Mouse (Mus musculus) CH12.LX (cell line): ENCODE measurements around the gene Bsg. TPM values are rescaled to one million over a fixed set of nuclear protein-coding genes. Genes with fewer than 3 reads are reported as not detected.

Experiments used
- DNase-seq: peaks from one replicate; pipeline ENCODE4 v3.0.0-alpha.2; 2013; ENCODE audit errors: extremely low read depth
- H3K27ac ChIP-seq: 2 replicates; pipeline ENCODE4 v1.5.1; 2012; ENCODE audit warnings: low read depth, mild to moderate bottlenecking, control low read depth, moderate library complexity; ENCODE audit not compliant: insufficient read depth
- H3K27me3 ChIP-seq: replicated peaks from 2 replicates; pipeline ENCODE3; 2012; ENCODE audit warnings: inconsistent platforms
- H3K36me3 ChIP-seq, 2 experiments: replicated peaks in 1 of 2; 2 replicates each; pipeline versions ENCODE3 to v1.6.1; 2012; ENCODE audit warnings: inconsistent platforms in 1 of 2, low read length in 1 of 2, mild to moderate bottlenecking in 1 of 2, mixed read lengths in 1 of 2, moderate library complexity in 1 of 2; ENCODE audit not compliant: control insufficient read depth in 1 of 2, insufficient read depth in 1 of 2
- H3K4me1 ChIP-seq, 2 experiments: 2 replicates each; pipeline ENCODE4 v1.6.1; 2012; ENCODE audit warnings: inconsistent platforms in 1 of 2, moderate library complexity in 1 of 2; ENCODE audit not compliant: insufficient read depth in 2 of 2, control insufficient read depth in 1 of 2
- H3K4me2 ChIP-seq: 2 replicates; pipeline ENCODE4 v1.6.1; 2012; ENCODE audit warnings: low read depth, mild to moderate bottlenecking, control low read depth; ENCODE audit not compliant: poor library complexity, insufficient read depth, severe bottlenecking
- H3K4me3 ChIP-seq, 3 experiments: fragments of 150-350 bp in 1 of 3; sonication (generic) in 1 of 3; replicated peaks in 1 of 3; 2 replicates each; pipeline versions ENCODE3 to v1.5.1; 2011 to 2012; ENCODE audit warnings: low read depth in 2 of 3, low read length in 2 of 3, mild to moderate bottlenecking in 2 of 3, moderate library complexity in 2 of 3, control low read depth in 1 of 3, improper control_type of control experiment in 1 of 3, inconsistent platforms in 1 of 3, mixed read lengths in 1 of 3; ENCODE audit not compliant: poor library complexity in 1 of 3
- H3K79me2 ChIP-seq: replicated peaks from 2 replicates; pipeline ENCODE4 v1.6.1; 2012; ENCODE audit warnings: mild to moderate bottlenecking, moderate library complexity; ENCODE audit not compliant: control insufficient read depth, poor library complexity, insufficient read depth, severe bottlenecking; ENCODE audit errors: extremely low read depth
- H3K9ac ChIP-seq: 2 replicates; pipeline ENCODE4 v1.6.1; 2012; ENCODE audit warnings: low read depth, mild to moderate bottlenecking, control low read depth, moderate library complexity; ENCODE audit not compliant: insufficient read depth
- H3K9me3 ChIP-seq: replicated peaks from 2 replicates; pipeline ENCODE3; 2012; ENCODE audit warnings: low read length, inconsistent platforms, mixed read lengths
- CHD2 ChIP-seq: IDR thresholded peaks from 2 replicates; pipeline ENCODE4 v1.6.1; 2011; ENCODE audit warnings: low read length, improper control_type of control experiment
- CTCF ChIP-seq, 2 experiments: IDR thresholded peaks in 1 of 2; conservative IDR thresholded peaks in 1 of 2; 2 replicates each; pipeline ENCODE4 v1.5.1; 2011 to 2012; ENCODE audit warnings: low read depth in 2 of 2, low read length in 2 of 2, improper control_type of control experiment in 1 of 2, inconsistent platforms in 1 of 2, mild to moderate bottlenecking in 1 of 2, moderate library complexity in 1 of 2
- GABPA ChIP-seq: IDR thresholded peaks from 2 replicates; pipeline ENCODE4 v1.6.1; 2012; ENCODE audit warnings: low read depth, low read length, improper control_type of control experiment, inconsistent platforms; ENCODE audit not compliant: insufficient replicate concordance
- HCFC1 ChIP-seq: IDR thresholded peaks from 2 replicates; pipeline ENCODE4 v1.6.1; 2012; ENCODE audit warnings: low read depth, mild to moderate bottlenecking, inconsistent platforms, low read length, improper control_type of control experiment
- IRF4 ChIP-seq: IDR thresholded peaks from 2 replicates; pipeline ENCODE4 v1.6.1; 2014; ENCODE audit warnings: low read depth, mild to moderate bottlenecking, inconsistent platforms, low read length, improper control_type of control experiment
- JUND ChIP-seq: conservative IDR thresholded peaks from 2 replicates; pipeline ENCODE4 v1.6.1; 2011; ENCODE audit warnings: low read depth, low read length, improper control_type of control experiment
- KAT2A ChIP-seq: IDR thresholded peaks from 2 replicates; pipeline ENCODE4 v1.6.1; 2012; ENCODE audit warnings: low read length, improper control_type of control experiment, inconsistent platforms; ENCODE audit not compliant: insufficient replicate concordance
- MEF2A ChIP-seq: IDR thresholded peaks from 2 replicates; pipeline ENCODE4 v1.6.1; 2014; ENCODE audit warnings: low read depth, mild to moderate bottlenecking, inconsistent platforms, low read length, improper control_type of control experiment, borderline replicate concordance
- NELFE ChIP-seq: IDR thresholded peaks from 2 replicates; pipeline ENCODE4 v1.6.1; 2011; ENCODE audit warnings: low read depth, low read length, improper control_type of control experiment
- POLR2AphosphoS2 ChIP-seq: IDR thresholded peaks from 2 replicates; pipeline ENCODE4 v1.6.1; 2011; ENCODE audit warnings: low read depth, low read length, improper control_type of control experiment
- RAD21 ChIP-seq: IDR thresholded peaks from 2 replicates; pipeline ENCODE4 v1.6.1; 2011; ENCODE audit warnings: low read depth, mild to moderate bottlenecking, low read length, improper control_type of control experiment, moderate library complexity
- RCOR1 ChIP-seq: conservative IDR thresholded peaks from 2 replicates; pipeline ENCODE4 v1.6.1; 2012; ENCODE audit warnings: low read depth, mild to moderate bottlenecking, inconsistent platforms, low read length, improper control_type of control experiment
- TCF12 ChIP-seq: IDR thresholded peaks from 2 replicates; pipeline ENCODE4 v1.6.1; 2014; ENCODE audit warnings: low read depth, mild to moderate bottlenecking, inconsistent platforms, low read length, improper control_type of control experiment
- UBTF ChIP-seq: IDR thresholded peaks from 2 replicates; pipeline ENCODE4 v1.6.1; 2012; ENCODE audit warnings: low read depth, mild to moderate bottlenecking, inconsistent platforms, low read length, improper control_type of control experiment, moderate library complexity
- USF2 ChIP-seq: conservative IDR thresholded peaks from 2 replicates; pipeline ENCODE4 v1.6.1; 2011; ENCODE audit warnings: low read depth, low read length, improper control_type of control experiment
- ZKSCAN1 ChIP-seq: IDR thresholded peaks from 2 replicates; pipeline ENCODE4 v1.6.1; 2012; ENCODE audit warnings: low read depth, inconsistent platforms, low read length, improper control_type of control experiment, borderline replicate concordance
- ZMIZ1 ChIP-seq: IDR thresholded peaks from 2 replicates; pipeline ENCODE4 v1.6.1; 2012; ENCODE audit warnings: low read depth, mild to moderate bottlenecking, inconsistent platforms, low read length, improper control_type of control experiment
- dilution Hi-C: fragments of 300-500 bp; cut with MboI; formaldehyde crosslinking; loops from 2 replicates; pipeline ENCODE4 v1.14.3; 2020; ENCODE audit warnings: low sequenced_read_pairs; ENCODE audit not compliant: extremely low pct_unique_long_range_greater_than_20kb, extremely low pct_ligation_motif_present
- in situ Hi-C: fragments of 300-500 bp; cut with MboI; formaldehyde crosslinking; loops from 3 replicates; pipeline ENCODE4 v1.14.3; 2019; ENCODE audit warnings: low sequenced_read_pairs, low pct_ligation_motif_present, low pct_unique_long_range_greater_than_20kb, mixed read lengths
- polyA plus RNA-seq: library from polyadenylated mRNA; unstranded; fragments of >175 nt; gene quantifications from 2 replicates; pipeline ENCODE4 v1.2.1, GENCODE M21; 2012; ENCODE audit warnings: low read depth; ENCODE audit not compliant: insufficient read length
- total RNA-seq, 2 experiments: library from RNA; depleted of rRNA; stranded (reverse); fragments of 300-350 nt in 1 of 2; fragments of >200 nt in 1 of 2; gene quantifications; 2 replicates each; pipeline ENCODE4 v1.2.3; 2012 to 2014

Bsg gene
- total and polyA plus RNA-seq, 3 experiments: 360 to 710 (median 421) TPM

DNA sequence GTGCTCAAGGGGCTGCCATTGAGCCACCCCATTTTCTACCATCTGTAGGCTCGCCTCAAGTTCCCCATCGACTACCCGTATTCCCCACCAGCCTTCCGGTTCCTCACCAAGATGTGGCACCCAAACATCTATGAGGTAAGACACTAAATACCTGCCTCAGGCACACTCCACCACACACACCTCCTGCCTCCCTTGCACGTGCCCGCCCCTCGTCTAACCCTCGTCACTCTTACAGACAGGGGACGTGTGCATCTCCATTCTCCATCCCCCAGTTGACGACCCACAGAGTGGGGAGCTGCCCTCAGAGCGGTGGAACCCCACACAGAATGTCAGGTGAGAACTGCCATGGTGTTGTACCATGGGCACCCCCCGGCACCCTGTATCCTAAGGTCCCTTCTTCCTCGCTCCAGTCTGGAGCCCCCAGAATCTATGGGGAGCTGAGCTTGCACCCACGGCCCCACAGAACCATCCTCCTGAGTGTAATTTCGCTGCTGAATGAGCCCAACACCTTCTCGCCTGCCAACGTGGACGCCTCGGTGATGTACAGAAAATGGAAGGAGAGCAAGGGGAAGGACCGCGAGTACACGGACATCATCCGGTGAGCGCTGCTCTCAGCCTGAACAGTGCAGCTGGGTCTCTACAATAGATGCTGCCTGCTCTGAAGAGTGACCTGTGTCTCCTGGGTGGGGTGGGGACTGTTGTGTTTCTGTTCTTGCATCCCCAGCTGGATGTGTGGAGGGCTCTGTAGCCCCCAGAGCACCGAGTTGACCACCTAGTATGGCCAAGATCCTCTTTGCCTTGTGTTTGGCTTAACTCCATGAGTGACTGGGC is 19.3 kb upstream of the Bsg start:
- H3K4me2 ChIP-seq: no peak overlapping the region
- in situ Hi-C loops: no loop called here
- H3K27ac ChIP-seq: no peak overlapping the region
- H3K27me3 ChIP-seq: no peaks in the 10 kb centered on the region
- peaks cover 47 to 64% of the 10 kb centered on the region in 2 experiments for H3K36me3 ChIP-seq
- no peak for DNase-seq
- no peaks in the 10 kb centered on the region for H3K9me3 ChIP-seq
- H3K79me2 ChIP-seq: peaks cover 31% of the 10 kb centered on the region
- dilution Hi-C loops: no loop called here
- H3K4me3 ChIP-seq: no peak overlapping the region
- peaks cover 24 to 44% of the 10 kb centered on the region in 2 experiments for H3K4me1 ChIP-seq
- H3K9ac ChIP-seq: 0 out of 2 replicates have a peak overlapping the region, but pooled peaks have one; percentile 97
- no peak for TF ChIP-seq UBTF
- TF ChIP-seq JUND: no peak
- TF ChIP-seq POLR2AphosphoS2: no peak
- no peak for TF ChIP-seq CHD2
- TF ChIP-seq IRF4: no peak
- no peak for TF ChIP-seq MEF2A
- no peak for TF ChIP-seq RCOR1
- TF ChIP-seq NELFE: no peak
- no peak for TF ChIP-seq USF2
- no peak for TF ChIP-seq ZMIZ1
- no peak for TF ChIP-seq KAT2A

DNA sequence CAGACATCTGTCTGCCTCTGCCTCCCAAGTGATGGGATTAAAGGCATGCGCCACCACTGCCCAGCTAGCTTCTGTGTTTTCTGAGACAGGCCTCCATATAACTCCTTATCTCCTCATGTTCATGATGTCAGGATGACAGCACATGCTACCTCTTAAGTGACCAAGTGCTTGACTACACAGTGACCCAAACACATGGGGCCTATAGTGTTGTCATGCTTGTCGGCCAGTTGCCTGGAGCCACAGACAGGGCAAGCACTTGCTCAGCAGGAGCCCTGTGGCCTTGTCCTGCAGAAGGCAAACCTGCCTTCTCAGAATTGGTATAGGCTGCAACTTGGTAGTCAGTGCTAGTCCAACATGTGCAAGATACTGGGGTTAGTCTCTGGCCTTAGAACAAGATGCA is 18.1 kb upstream of the Bsg start:
- no peaks in the 10 kb centered on the region for H3K9me3 ChIP-seq
- peaks cover 31% of the 10 kb centered on the region for H3K79me2 ChIP-seq
- H3K9ac ChIP-seq: no peak overlapping the region
- H3K4me2 ChIP-seq: no peak overlapping the region
- H3K27ac ChIP-seq: no peak overlapping the region
- TF ChIP-seq CTCF (conservative IDR thresholded peaks at IDR 0.05 in 1 of 2, IDR thresholded peaks at IDR 0.05 in 1 of 2; ENCODE audit: low read depth in 2 of 2, low read length in 2 of 2) (no peak), TCF12 (no peak), UBTF (no peak), CHD2 (no peak), GABPA (no peak), ZKSCAN1 (no peak), RAD21 (no peak), HCFC1 (no peak)
- peaks cover 47 to 64% of the 10 kb centered on the region in 2 experiments for H3K36me3 ChIP-seq
- peaks cover 15 to 34% of the 10 kb centered on the region in 2 experiments for H3K4me1 ChIP-seq
- dilution Hi-C loops (no loop called here), in situ Hi-C loops (no loop called here)
- DNase-seq: no peak
- no peaks in the 10 kb centered on the region for H3K27me3 ChIP-seq
- H3K4me3 ChIP-seq: no peak overlapping the region
